Mouse (Mus musculus): ENCODE results near the gene Cog6.

DNA sequence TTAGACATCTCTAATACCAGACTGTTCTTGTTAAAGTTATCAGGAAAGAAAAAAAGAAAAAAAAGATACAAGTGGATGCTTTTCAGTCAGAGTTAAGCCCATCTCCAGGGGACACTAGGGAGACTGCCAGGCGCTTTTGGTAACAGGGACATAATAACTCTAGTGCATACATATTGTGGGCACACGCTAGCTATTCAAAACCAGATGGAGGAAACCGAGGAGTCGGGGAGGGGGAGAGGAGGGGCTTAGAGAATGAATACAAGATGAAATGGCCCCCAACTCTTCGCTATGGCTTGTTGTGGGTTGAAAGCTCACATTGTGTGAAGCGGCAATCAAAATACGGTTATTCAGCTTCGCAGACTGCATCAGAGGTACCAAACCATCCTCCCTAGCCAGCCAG, 53.6 kb downstream of the Cog6 start:
- TF ChIP-seq CTCF (conservative IDR thresholded peaks at IDR 0.05; ENCODE audit: low read length), result no peak
- TF ChIP-seq POU5F1 (IDR thresholded peaks at IDR 0.05; ENCODE audit: borderline replicate concordance, low read length), result no peak
- no peak for TF ChIP-seq NANOG (IDR thresholded peaks at IDR 0.05; ENCODE audit: borderline replicate concordance, low read length)
